Mouse (Mus musculus): Measurements from ENCODE around the gene Trim9. TPM values are rescaled to one million over a fixed set of nuclear protein-coding genes. Genes with fewer than 3 reads are reported as not detected.
A peak's percentile ranks its signal among the peaks of the same experiment; 100 is the strongest.

Gene Trim9
- polyA plus RNA-seq, 1 experiment from 2014 or later, result 0.33 TPM

DNA sequence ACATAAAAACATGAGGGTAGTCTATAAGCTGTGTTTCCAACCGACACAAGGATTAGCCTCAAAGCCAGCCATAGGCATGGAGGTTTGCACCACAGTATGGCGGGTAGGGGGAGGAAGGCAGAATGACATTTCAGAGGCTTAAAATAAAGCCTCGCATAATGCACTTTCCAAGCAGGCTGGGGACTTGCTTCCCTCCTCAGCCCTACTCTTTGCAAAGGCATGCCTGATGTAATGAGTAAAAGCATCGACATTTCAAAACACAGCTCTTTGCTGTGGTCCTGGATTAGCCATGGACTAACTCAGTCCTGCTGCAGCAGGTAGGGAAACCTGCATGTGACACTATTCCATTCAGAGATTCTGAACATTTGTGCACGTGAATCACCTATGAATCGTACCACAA, 77.7 kb downstream of the Trim9 start:
- H3K36me3 ChIP-seq, result no peaks in the 10 kb centered on the region
- WGBS, result 67% methylated on average over 6 of the region's 6 CpGs
- no peak overlapping the region for H3K4me3 ChIP-seq
- DNase-seq (ENCODE audit: low spot score), result no peak
- H3K9me3 ChIP-seq, result no peaks in the 10 kb centered on the region
- no peak overlapping the region for H3K27ac ChIP-seq
- peaks cover 27% of the 10 kb centered on the region for H3K4me1 ChIP-seq
- no peaks in the 10 kb centered on the region for H3K27me3 ChIP-seq (ENCODE audit: insufficient read depth, poor library complexity, severe bottlenecking)

GRCm38 (mm10) chr12:70267314-70267713, 80.1 kb downstream of the Trim9 start:
- DNase-seq (ENCODE audit: low spot score), result no peak
- no peaks in the 10 kb centered on the region for H3K27me3 ChIP-seq (ENCODE audit: insufficient read depth, poor library complexity, severe bottlenecking)
- H3K27ac ChIP-seq, result peak overlapping the region; percentile 83
- H3K4me3 ChIP-seq, result no peak overlapping the region
- 85% methylated on average over 9 of the region's 9 CpGs for WGBS
- H3K4me1 ChIP-seq, result peaks cover 27% of the 10 kb centered on the region
- no peaks in the 10 kb centered on the region for H3K36me3 ChIP-seq
- no peaks in the 10 kb centered on the region for H3K9me3 ChIP-seq

GRCm38 (mm10) chr12:70266494-70266931, 80.9 kb downstream of the Trim9 start:
- Histone ChIP-seq H3K4me3 (peak overlapping the region; percentile 12; the same call in 1 of the 2 replicates), H3K4me1 (peaks cover 24% of the 10 kb centered on the region), H3K27me3 (ENCODE audit: insufficient read depth, poor library complexity, severe bottlenecking) (no peaks in the 10 kb centered on the region), H3K9me3 (no peaks in the 10 kb centered on the region), H3K36me3 (no peaks in the 10 kb centered on the region), H3K27ac (peak overlapping the region; percentile 83)
- WGBS, result 16% methylated on average over 8 of the region's 8 CpGs
- DNase-seq (ENCODE audit: low spot score), result peak; percentile 86

GRCm38 (mm10) chr12:70263721-70264120, 83.7 kb downstream of the Trim9 start:
- 74% methylated on average over 7 of the region's 7 CpGs for WGBS
- Histone ChIP-seq H3K27ac (no peak overlapping the region), H3K9me3 (no peaks in the 10 kb centered on the region), H3K27me3 (ENCODE audit: insufficient read depth, poor library complexity, severe bottlenecking) (no peaks in the 10 kb centered on the region), H3K4me3 (no peak overlapping the region), H3K4me1 (peaks cover 30% of the 10 kb centered on the region), H3K36me3 (no peaks in the 10 kb centered on the region)
- no peak for DNase-seq (ENCODE audit: low spot score)

DNA sequence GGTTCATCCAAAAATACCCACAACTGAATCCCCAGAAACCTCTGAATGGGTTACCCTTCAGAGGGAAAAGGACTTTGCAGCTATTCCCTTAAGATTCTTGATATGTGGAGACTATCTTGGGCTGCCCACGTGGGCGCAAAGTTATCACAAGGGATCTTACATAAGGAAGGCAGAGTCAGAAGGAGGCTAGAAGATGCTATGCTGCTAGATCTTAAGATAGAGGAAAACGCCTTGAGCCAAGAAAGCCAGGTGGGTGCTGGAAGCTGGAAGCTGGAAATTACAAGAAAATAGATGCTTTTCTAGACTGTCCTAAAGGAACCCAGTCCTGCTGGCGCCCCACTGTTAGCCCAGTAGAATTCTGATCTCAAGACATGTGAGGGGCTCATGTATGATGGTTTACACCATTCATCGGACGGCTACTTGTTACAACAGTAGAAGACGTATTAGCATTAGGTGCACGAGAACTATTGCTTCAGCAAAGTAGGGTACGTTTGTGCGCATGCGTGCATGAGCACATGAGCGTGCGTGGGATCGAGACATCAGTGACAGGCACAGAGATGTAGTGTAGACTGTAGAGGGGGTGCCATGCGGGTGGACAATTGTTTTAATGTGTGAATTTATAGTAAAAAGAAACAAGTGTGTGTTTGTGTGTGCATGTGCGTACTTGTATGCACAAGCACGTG, 85.0 kb downstream of the Trim9 start:
- no peaks in the 10 kb centered on the region for H3K36me3 ChIP-seq
- H3K4me1 ChIP-seq, result peaks cover 26% of the 10 kb centered on the region
- WGBS, result 92% methylated on average over 17 of the region's 17 CpGs
- no peaks in the 10 kb centered on the region for H3K27me3 ChIP-seq (ENCODE audit: insufficient read depth, poor library complexity, severe bottlenecking)
- H3K4me3 ChIP-seq, result no peak overlapping the region
- no peak for DNase-seq (ENCODE audit: low spot score)
- H3K9me3 ChIP-seq, result no peaks in the 10 kb centered on the region
- H3K27ac ChIP-seq, result no peak overlapping the region

GRCm38 (mm10) chr12:70251210-70251884, 96.1 kb downstream of the Trim9 start:
- peak overlapping the region; percentile 4; the same call in 1 of the 2 replicates for H3K27ac ChIP-seq
- H3K4me3 ChIP-seq, result no peak overlapping the region
- DNase-seq (ENCODE audit: low spot score), result no peak
- H3K4me1 ChIP-seq, result peaks cover 49% of the 10 kb centered on the region
- no peaks in the 10 kb centered on the region for H3K36me3 ChIP-seq
- H3K27me3 ChIP-seq (ENCODE audit: insufficient read depth, poor library complexity, severe bottlenecking), result no peaks in the 10 kb centered on the region
- WGBS, result 73% methylated on average over 15 of the region's 15 CpGs
- no peaks in the 10 kb centered on the region for H3K9me3 ChIP-seq

- H3K27ac ChIP-seq, result no peak overlapping the region
- no peak overlapping the region for H3K4me3 ChIP-seq
- 82% methylated on average over 10 of the region's 10 CpGs for WGBS
- H3K27me3 ChIP-seq (ENCODE audit: insufficient read depth, poor library complexity, severe bottlenecking), result no peaks in the 10 kb centered on the region
- no peaks in the 10 kb centered on the region for H3K9me3 ChIP-seq
- no peak for DNase-seq (ENCODE audit: low spot score)
- no peaks in the 10 kb centered on the region for H3K36me3 ChIP-seq
- peaks cover 44% of the 10 kb centered on the region for H3K4me1 ChIP-seq
Observed at GRCm38 (mm10) chr12:70249616-70250157, 97.7 kb downstream of the Trim9 start.

GRCm38 (mm10) chr12:70247683-70248474, 99.5 kb downstream of the Trim9 start:
- H3K9me3 ChIP-seq, result no peaks in the 10 kb centered on the region
- 55% methylated on average over 15 of the region's 15 CpGs for WGBS
- H3K36me3 ChIP-seq, result no peaks in the 10 kb centered on the region
- H3K4me3 ChIP-seq, result no peak overlapping the region
- DNase-seq (ENCODE audit: low spot score), result no peak
- H3K4me1 ChIP-seq, result peaks cover 41% of the 10 kb centered on the region
- H3K27me3 ChIP-seq (ENCODE audit: insufficient read depth, poor library complexity, severe bottlenecking), result no peaks in the 10 kb centered on the region
- peak overlapping the region; percentile 50; the same call in 1 of the 2 replicates for H3K27ac ChIP-seq

DNA sequence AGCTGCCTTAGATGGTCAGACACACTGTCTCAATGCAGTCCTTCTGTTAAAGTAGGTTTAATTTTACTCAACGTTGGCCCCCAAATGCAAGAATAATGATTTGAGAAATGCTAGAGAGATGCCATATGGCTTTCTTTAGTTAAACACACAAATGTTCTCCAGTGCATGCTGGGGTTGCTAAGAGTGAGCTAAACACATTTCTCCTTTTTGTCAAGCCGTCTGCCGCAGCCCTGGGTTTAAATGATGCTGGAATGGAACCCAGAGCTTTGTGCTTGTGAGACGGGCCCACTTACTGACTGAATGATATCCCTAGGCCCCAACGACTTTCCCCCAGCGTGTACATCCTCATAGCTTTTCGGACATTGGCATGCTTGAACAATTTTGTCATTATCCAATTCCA, 104.9 kb downstream of the Trim9 start:
- 88% methylated on average over 7 of the region's 7 CpGs for WGBS
- peaks cover 15% of the 10 kb centered on the region for H3K4me1 ChIP-seq

GRCm38 (mm10) chr12:70239741-70240140, 107.7 kb downstream of the Trim9 start:
- Histone ChIP-seq H3K9me3 (no peaks in the 10 kb centered on the region), H3K27ac (no peak overlapping the region), H3K36me3 (no peaks in the 10 kb centered on the region), H3K4me1 (peaks cover 6% of the 10 kb centered on the region; the same call in 1 of the 2 replicates), H3K27me3 (ENCODE audit: insufficient read depth, poor library complexity, severe bottlenecking) (no peaks in the 10 kb centered on the region), H3K4me3 (no peak overlapping the region)
- WGBS, result 62% methylated on average over 5 of the region's 5 CpGs
- no peak for DNase-seq (ENCODE audit: low spot score)

More for the DNA sequence above, 104.9 kb downstream of the Trim9 start:
- H3K27me3 ChIP-seq (ENCODE audit: insufficient read depth, poor library complexity, severe bottlenecking), result no peaks in the 10 kb centered on the region
- H3K27ac ChIP-seq, result no peak overlapping the region; the same call in 1 of the 2 replicates
- H3K9me3 ChIP-seq, result no peaks in the 10 kb centered on the region
- no peak for DNase-seq (ENCODE audit: low spot score)
- H3K4me3 ChIP-seq, result no peak overlapping the region
- H3K36me3 ChIP-seq, result no peaks in the 10 kb centered on the region

DNA sequence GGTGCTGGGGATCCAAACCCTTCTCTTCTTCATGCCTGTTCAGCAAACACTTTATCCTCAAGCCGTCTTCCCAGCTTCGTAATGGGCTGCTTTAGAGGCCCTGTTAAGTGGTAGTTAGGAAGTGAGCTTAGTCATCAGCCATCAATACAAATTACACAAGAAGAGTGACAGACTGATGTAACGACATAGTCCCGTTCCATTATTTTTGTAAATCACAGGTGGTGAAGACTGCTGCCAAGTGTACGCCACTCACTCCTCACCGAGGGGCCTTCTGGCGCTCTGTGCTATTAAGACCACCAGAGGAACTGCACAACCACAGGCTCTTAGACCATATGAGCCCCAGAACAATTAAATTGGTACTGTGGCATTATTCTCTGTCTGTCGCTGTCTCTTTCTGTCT, 108.8 kb downstream of the Trim9 start:
- Histone ChIP-seq H3K4me3 (no peak overlapping the region), H3K27ac (no peak overlapping the region), H3K4me1 (peaks cover 6% of the 10 kb centered on the region; the same call in 1 of the 2 replicates), H3K36me3 (no peaks in the 10 kb centered on the region), H3K27me3 (ENCODE audit: insufficient read depth, poor library complexity, severe bottlenecking) (no peaks in the 10 kb centered on the region), H3K9me3 (no peaks in the 10 kb centered on the region)
- DNase-seq (ENCODE audit: low spot score), result no peak
- WGBS, result 75% methylated on average over 8 of the region's 8 CpGs

DNA sequence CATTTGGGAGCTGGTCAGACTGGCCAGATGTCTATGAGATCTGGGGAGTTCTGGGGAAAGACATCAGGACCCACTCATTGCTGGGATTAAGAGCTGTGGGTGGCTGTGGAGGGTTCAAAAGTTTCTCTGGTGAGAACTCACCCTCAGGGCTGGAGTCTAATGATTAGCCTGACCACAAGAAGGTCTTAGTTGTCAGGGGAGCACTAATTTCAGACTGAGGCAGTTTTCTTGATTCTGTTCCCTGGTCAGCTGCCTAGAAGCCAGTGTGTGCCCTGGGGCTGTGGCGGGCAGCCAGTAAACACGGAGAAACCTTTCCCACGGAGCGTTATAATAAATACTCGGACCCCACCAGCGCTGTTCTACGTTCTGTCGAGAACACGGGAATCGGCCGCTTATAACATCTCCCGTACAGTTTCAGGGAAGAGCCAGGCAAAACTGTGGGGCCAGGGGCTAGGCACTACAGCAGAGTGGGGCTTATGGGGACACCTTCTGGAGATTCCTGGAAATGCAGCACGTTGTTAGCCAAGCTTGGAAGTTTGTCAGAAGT, 112.4 kb downstream of the Trim9 start:
- Histone ChIP-seq H3K27me3 (ENCODE audit: insufficient read depth, poor library complexity, severe bottlenecking) (no peaks in the 10 kb centered on the region), H3K4me1 (peaks cover 17% of the 10 kb centered on the region; the same call in 1 of the 2 replicates), H3K9me3 (no peaks in the 10 kb centered on the region), H3K36me3 (no peaks in the 10 kb centered on the region), H3K4me3 (peak overlapping the region; percentile 51), H3K27ac (peak overlapping the region; percentile 74; the same call in 1 of the 2 replicates)
- peak; percentile 85 for DNase-seq (ENCODE audit: low spot score)
- WGBS, result 21% methylated on average over 13 of the region's 13 CpGs
